Mouse (Mus musculus): ENCODE results near the gene Cacna1e. TPM values are rescaled to one million over a fixed set of nuclear protein-coding genes. Genes with fewer than 3 reads are reported as not detected.
A peak's percentile ranks its signal among the peaks of the same experiment; 100 is the strongest.

Cacna1e gene
- total and polyA plus RNA-seq, 3 experiments = 0.60 to 8.5 (median 2.5) TPM

DNA sequence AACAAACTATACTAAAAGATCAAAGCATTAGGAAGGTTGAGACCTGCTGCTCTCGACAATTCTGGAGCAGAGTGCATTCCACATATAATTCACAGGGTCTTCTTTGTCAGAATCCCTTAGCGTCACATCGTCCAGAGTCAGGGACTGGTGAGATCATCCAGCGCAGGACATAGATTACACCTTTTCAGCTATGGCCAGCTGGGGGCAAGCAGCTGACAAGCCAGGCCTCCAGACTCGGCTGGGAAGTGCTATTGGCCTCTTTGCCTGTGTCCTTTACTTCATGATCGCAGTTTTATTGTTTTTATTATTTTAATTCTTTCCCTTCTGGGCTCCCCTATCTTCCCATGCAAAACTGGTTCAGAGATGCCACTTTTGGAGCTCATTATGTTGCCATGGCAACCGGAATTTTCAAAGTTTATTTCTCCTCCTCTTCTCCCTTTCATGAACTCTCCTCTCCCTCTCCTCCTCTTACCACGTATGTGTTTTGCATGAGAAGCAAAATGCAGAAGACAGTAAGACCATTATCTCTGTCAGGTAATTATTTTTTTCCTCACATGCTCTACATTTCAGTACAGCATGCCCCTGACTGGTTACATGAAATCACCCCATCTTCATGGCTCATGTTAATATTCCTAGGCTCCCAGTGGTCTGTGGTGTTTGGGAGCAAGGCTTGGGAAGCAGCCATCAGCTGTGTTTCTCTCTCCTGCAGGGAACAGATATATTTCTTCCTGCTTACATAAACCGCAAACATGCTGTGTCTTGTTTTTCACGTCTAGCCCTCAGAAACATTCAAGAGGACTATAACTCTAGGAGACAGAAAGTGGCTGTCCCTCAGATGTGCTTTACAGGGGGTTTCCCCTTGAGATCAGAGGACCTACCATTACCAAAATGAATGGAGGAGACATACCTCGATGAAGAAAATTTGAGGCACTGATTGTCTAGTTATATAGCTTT lies 351.0 kb downstream of the Cacna1e start:
- H3K9me3 ChIP-seq (replicated peaks; ENCODE audit: low read length) = no peaks in the 10 kb centered on the region
- H3K4me2 ChIP-seq (ENCODE audit: insufficient read depth, low read depth, poor library complexity, severe bottlenecking) = peak overlapping the region; percentile 55; the same call in 1 of the 2 replicates
- no peak overlapping the region for H3K4me3 ChIP-seq (replicated peaks in 1 of 3; ENCODE audit: low read depth in 2 of 3, low read length in 2 of 3, poor library complexity in 1 of 3)
- in situ Hi-C loops (cut with MboI; ENCODE audit: low pct_ligation_motif_present, low pct_unique_long_range_greater_than_20kb, low sequenced_read_pairs) = loop anchor here (5.0 kb wide), 1 partner anchor 36 kb away; no protein-coding TSS in a partner anchor
- no peaks in the 10 kb centered on the region for H3K36me3 ChIP-seq (replicated peaks in 1 of 2; ENCODE audit: control insufficient read depth in 1 of 2, insufficient read depth in 1 of 2, low read length in 1 of 2)
- no peaks in the 10 kb centered on the region for H3K27me3 ChIP-seq (replicated peaks)
- H3K9ac ChIP-seq (ENCODE audit: insufficient read depth, low read depth) = no peak overlapping the region
- peak; percentile 72; the same call in 1 of the 2 replicates for TF ChIP-seq CHD1 (IDR thresholded peaks at IDR 0.05; ENCODE audit: low read depth, low read length)
- TF ChIP-seq EP300 (IDR thresholded peaks at IDR 0.05; ENCODE audit: low read length) = peak; percentile 57
- 0 out of 2 replicates have a peak, but pooled peaks have one; percentile 25 for TF ChIP-seq MXI1 (IDR thresholded peaks at IDR 0.05; ENCODE audit: low read depth, low read length)
- peak; percentile 26; the same call in 1 of the 2 replicates for TF ChIP-seq MEF2A (IDR thresholded peaks at IDR 0.05; ENCODE audit: borderline replicate concordance, low read depth, low read length)
- no peak for TF ChIP-seq ELF1 (IDR thresholded peaks at IDR 0.05; ENCODE audit: low read depth, low read length)
- peaks cover 34 to 43% of the 10 kb centered on the region in 2 experiments for H3K4me1 ChIP-seq (ENCODE audit: control insufficient read depth in 1 of 2, insufficient read depth in 2 of 2)
- no peak for DNase-seq (ENCODE audit: extremely low read depth)
- no peak overlapping the region for H3K27ac ChIP-seq (ENCODE audit: insufficient read depth, low read depth)
- no peaks in the 10 kb centered on the region for H3K79me2 ChIP-seq (replicated peaks; ENCODE audit: control insufficient read depth, extremely low read depth, insufficient read depth, poor library complexity, severe bottlenecking)
- dilution Hi-C loops (cut with MboI; ENCODE audit: extremely low pct_ligation_motif_present, extremely low pct_unique_long_range_greater_than_20kb, low sequenced_read_pairs) = no loop called here

DNA sequence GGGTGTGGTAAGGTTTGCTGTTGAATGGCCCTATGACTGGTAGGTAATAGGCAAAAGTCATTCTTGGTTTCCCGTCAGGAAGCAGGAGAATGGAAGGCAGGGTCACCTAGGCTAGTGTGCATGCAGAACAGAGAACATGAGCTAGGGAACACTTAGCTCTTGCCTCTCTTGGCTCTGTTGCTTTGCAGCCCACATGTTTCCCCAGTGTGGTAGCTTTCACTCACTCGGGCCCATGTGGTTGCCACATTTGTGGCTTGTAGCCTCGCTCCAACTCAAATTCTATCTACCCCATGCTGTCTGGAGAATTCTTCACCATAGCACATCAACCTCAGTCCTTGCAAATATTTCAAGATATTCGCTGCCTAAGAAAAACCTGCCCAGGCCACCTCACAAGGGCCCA lies 354.6 kb downstream of the Cacna1e start:
- H3K4me3 ChIP-seq (replicated peaks in 1 of 3; ENCODE audit: low read depth in 2 of 3, low read length in 2 of 3, poor library complexity in 1 of 3) = no peak overlapping the region
- H3K9ac ChIP-seq (ENCODE audit: insufficient read depth, low read depth) = no peak overlapping the region
- no peak for TF ChIP-seq ETS1 (conservative IDR thresholded peaks at IDR 0.05; ENCODE audit: low read depth, low read length)
- no peak for TF ChIP-seq UBTF (IDR thresholded peaks at IDR 0.05; ENCODE audit: low read depth, low read length)
- no peak for TF ChIP-seq ZNF384 (IDR thresholded peaks at IDR 0.05; ENCODE audit: low read depth, low read length)
- TF ChIP-seq MEF2A (IDR thresholded peaks at IDR 0.05; ENCODE audit: borderline replicate concordance, low read depth, low read length) = no peak
- TF ChIP-seq POLR2A (IDR thresholded peaks at IDR 0.05; ENCODE audit: low read depth, low read length) = no peak
- TF ChIP-seq EP300 (IDR thresholded peaks at IDR 0.05; ENCODE audit: low read length) = no peak
- no peak for TF ChIP-seq JUND (conservative IDR thresholded peaks at IDR 0.05; ENCODE audit: low read depth, low read length)
- no peak for DNase-seq (ENCODE audit: extremely low read depth)
- no peaks in the 10 kb centered on the region for H3K79me2 ChIP-seq (replicated peaks; ENCODE audit: control insufficient read depth, extremely low read depth, insufficient read depth, poor library complexity, severe bottlenecking)
- no peaks in the 10 kb centered on the region for H3K9me3 ChIP-seq (replicated peaks; ENCODE audit: low read length)
- H3K27ac ChIP-seq (ENCODE audit: insufficient read depth, low read depth) = no peak overlapping the region
- dilution Hi-C loops (cut with MboI; ENCODE audit: extremely low pct_ligation_motif_present, extremely low pct_unique_long_range_greater_than_20kb, low sequenced_read_pairs) = no loop called here
- no peaks in the 10 kb centered on the region for H3K36me3 ChIP-seq (replicated peaks in 1 of 2; ENCODE audit: control insufficient read depth in 1 of 2, insufficient read depth in 1 of 2, low read length in 1 of 2)
- in situ Hi-C loops (cut with MboI; ENCODE audit: low pct_ligation_motif_present, low pct_unique_long_range_greater_than_20kb, low sequenced_read_pairs) = loop anchor here (5.0 kb wide), 1 partner anchor 32 kb away; no protein-coding TSS in a partner anchor
- no peaks in the 10 kb centered on the region for H3K27me3 ChIP-seq (replicated peaks)
- H3K4me2 ChIP-seq (ENCODE audit: insufficient read depth, low read depth, poor library complexity, severe bottlenecking) = no peak overlapping the region
- peaks cover 21% of the 10 kb centered on the region in 2 experiments for H3K4me1 ChIP-seq (ENCODE audit: control insufficient read depth in 1 of 2, insufficient read depth in 2 of 2)

DNA sequence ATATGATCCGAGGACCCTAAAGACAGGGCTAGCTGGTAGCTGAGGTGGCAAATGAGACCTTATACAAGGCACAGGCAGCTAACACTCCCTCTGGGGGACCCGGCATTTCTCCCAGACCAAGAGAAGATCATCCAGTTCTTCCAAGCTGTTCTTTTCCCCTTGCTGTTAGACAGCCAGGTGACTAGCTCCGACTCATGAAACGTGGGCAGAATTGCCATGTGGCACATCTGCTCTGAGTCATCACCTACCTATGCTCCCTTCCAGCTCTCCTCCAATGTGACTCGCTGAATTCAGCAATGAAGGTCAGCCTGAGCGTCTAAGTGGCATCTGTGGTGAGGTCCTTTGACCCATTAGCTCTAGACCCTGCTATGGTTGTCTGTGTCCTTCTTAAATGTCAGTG lies 355.5 kb downstream of the Cacna1e start:
- TF ChIP-seq CHD2 (IDR thresholded peaks at IDR 0.05; ENCODE audit: low read length) (no peak), TCF12 (IDR thresholded peaks at IDR 0.05; ENCODE audit: low read depth, low read length) (no peak), KAT2A (IDR thresholded peaks at IDR 0.05; ENCODE audit: insufficient replicate concordance, low read length) (no peak), BHLHE40 (IDR thresholded peaks at IDR 0.05; ENCODE audit: low read depth, low read length) (no peak), RAD21 (IDR thresholded peaks at IDR 0.05; ENCODE audit: low read depth, low read length) (no peak), MEF2A (IDR thresholded peaks at IDR 0.05; ENCODE audit: borderline replicate concordance, low read depth, low read length) (no peak), GABPA (IDR thresholded peaks at IDR 0.05; ENCODE audit: insufficient replicate concordance, low read depth, low read length) (no peak), NRF1 (IDR thresholded peaks at IDR 0.05; ENCODE audit: low read depth, low read length) (no peak), JUN (IDR thresholded peaks at IDR 0.05; ENCODE audit: insufficient read depth, low read depth, low read length) (no peak), E2F4 (IDR thresholded peaks at IDR 0.05; ENCODE audit: insufficient replicate concordance, low read depth, low read length) (no peak), HCFC1 (IDR thresholded peaks at IDR 0.05; ENCODE audit: low read depth, low read length) (no peak)
- H3K27ac ChIP-seq (ENCODE audit: insufficient read depth, low read depth) = no peak overlapping the region
- H3K79me2 ChIP-seq (replicated peaks; ENCODE audit: control insufficient read depth, extremely low read depth, insufficient read depth, poor library complexity, severe bottlenecking) = no peaks in the 10 kb centered on the region
- peaks cover 12 to 16% of the 10 kb centered on the region in 2 experiments for H3K4me1 ChIP-seq (ENCODE audit: control insufficient read depth in 1 of 2, insufficient read depth in 2 of 2)
- in situ Hi-C loops (cut with MboI; ENCODE audit: low pct_ligation_motif_present, low pct_unique_long_range_greater_than_20kb, low sequenced_read_pairs) (no loop called here), dilution Hi-C loops (cut with MboI; ENCODE audit: extremely low pct_ligation_motif_present, extremely low pct_unique_long_range_greater_than_20kb, low sequenced_read_pairs) (no loop called here)
- no peaks in the 10 kb centered on the region for H3K36me3 ChIP-seq (replicated peaks in 1 of 2; ENCODE audit: control insufficient read depth in 1 of 2, insufficient read depth in 1 of 2, low read length in 1 of 2)
- H3K9ac ChIP-seq (ENCODE audit: insufficient read depth, low read depth) = no peak overlapping the region
- H3K4me3 ChIP-seq (replicated peaks in 1 of 3; ENCODE audit: low read depth in 2 of 3, low read length in 2 of 3, poor library complexity in 1 of 3) = no peak overlapping the region
- no peaks in the 10 kb centered on the region for H3K9me3 ChIP-seq (replicated peaks; ENCODE audit: low read length)
- no peak overlapping the region for H3K4me2 ChIP-seq (ENCODE audit: insufficient read depth, low read depth, poor library complexity, severe bottlenecking)
- H3K27me3 ChIP-seq (replicated peaks) = no peaks in the 10 kb centered on the region
- DNase-seq (ENCODE audit: extremely low read depth) = no peak
